Mouse (Mus musculus) intestine, embryonic 15.5 days (tissue): ENCODE data around the gene Lig3. TPM values are rescaled to one million over a fixed set of nuclear protein-coding genes. Genes with fewer than 3 reads are reported as not detected.
"Not testable (repeated sequence)": the region's sequence is repeated elsewhere in the genome, so short reads cannot be mapped to it uniquely, and the experiment has no call there.

Experiments used
- ATAC-seq: fragments of 200-750 bp; cut with Nextera tagmentation; 2 replicates; pipeline ENCODE4 v1.8.0; 2017; ENCODE audit warnings: moderate TSS enrichment, moderate library complexity
- H3K27ac ChIP-seq: fragments of 300-500 bp; sonication (generic); 2 replicates; pipeline ENCODE4 v1.5.1; 2015; ENCODE audit warnings: mild to moderate bottlenecking, inconsistent platforms
- H3K27me3 ChIP-seq: fragments of 300-500 bp; sonication (generic); replicated peaks from 2 replicates; pipeline ENCODE4 v1.6.1; 2015; ENCODE audit warnings: inconsistent platforms
- H3K36me3 ChIP-seq: fragments of 300-500 bp; sonication (generic); 2 replicates; pipeline ENCODE4 v1.6.1; 2015; ENCODE audit warnings: inconsistent platforms
- H3K4me1 ChIP-seq: fragments of 300-500 bp; sonication (generic); replicated peaks from 2 replicates; pipeline ENCODE4 v1.6.1; 2015; ENCODE audit warnings: inconsistent platforms
- H3K4me2 ChIP-seq: fragments of 300-500 bp; sonication (generic); replicated peaks from 2 replicates; pipeline ENCODE4 v1.6.1; 2015; ENCODE audit warnings: mild to moderate bottlenecking, inconsistent platforms
- H3K4me3 ChIP-seq: fragments of 300-500 bp; sonication (generic); replicated peaks from 2 replicates; pipeline ENCODE4 v1.5.1; 2015; ENCODE audit warnings: inconsistent platforms
- H3K9ac ChIP-seq: fragments of 300-500 bp; sonication (generic); 2 replicates; pipeline ENCODE4 v1.6.1; 2015; ENCODE audit warnings: inconsistent platforms
- H3K9me3 ChIP-seq: fragments of 300-500 bp; sonication (generic); 2 replicates; pipeline ENCODE4 v1.6.1; 2016; ENCODE audit warnings: inconsistent platforms
- WGBS: fragments of 180-500 bp; shearing (Covaris S2); methylation state at CpG from one replicate; pipeline ENCODE4 v1.1.7; 2015; 5-methylcytosine and 5-hydroxymethylcytosine counted together
- polyA plus RNA-seq: library from polyadenylated mRNA; unstranded; fragments of >200 nt; fragmentation: Nextera tagmentation; extraction: Ambion mirVana; gene quantifications from 2 replicates; pipeline ENCODE4 v1.2.1, GENCODE M21; 2015

The Lig3 gene
- polyA plus RNA-seq, 1 experiment from 2014 or later: 22.5 TPM

GRCm38 (mm10) chr11:82834359-82834758 is 53.5 kb downstream of the Lig3 start:
- H3K9me3 ChIP-seq, ATAC-seq, H3K27ac ChIP-seq, H3K4me1 ChIP-seq, H3K4me2 ChIP-seq, H3K9ac ChIP-seq, H3K36me3 ChIP-seq, H3K4me3 ChIP-seq, H3K27me3 ChIP-seq: not testable (repeated sequence)
- 74% methylated on average over 7 of the region's 7 CpGs for WGBS

DNA sequence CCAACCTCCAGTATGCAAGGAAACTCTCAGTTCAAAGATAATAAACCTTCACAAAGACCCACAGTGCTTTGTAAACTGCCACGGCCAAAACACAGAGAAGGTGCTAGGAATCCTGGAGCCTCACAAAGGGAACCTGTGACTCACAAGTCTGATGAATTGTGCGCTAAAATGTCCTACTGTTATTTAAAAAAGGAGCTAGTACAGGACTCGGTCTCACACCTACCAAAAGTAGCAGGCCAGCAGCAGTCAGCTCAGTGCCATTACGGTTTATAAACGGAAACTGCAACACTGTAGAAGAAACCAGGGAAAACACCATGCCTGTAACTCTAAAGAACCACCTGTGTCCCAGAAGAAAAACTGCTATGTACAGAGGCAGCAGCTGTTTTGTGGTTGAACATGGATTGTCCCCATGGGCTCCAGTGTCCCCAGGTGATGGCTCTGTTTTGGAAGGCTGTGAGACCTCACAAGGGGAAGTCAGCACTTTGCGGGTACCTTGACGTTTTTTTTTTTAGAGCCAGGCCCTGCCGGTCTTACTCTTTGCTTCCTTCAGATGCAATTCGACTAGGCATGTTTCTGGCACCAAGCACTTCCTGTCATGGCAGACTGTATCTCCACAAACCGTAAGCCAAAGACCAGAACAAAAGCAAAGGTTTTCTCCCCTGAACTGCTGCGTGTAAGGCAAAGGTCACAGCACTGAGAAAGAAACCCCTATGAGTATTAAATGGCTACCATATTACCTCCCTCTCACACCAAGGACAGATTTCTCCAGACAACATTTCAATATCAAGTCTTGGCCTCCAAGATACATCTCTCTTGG is 54.9 kb downstream of the Lig3 start:
- Histone ChIP-seq H3K4me3 (no peak overlapping the region), H3K9me3 (no peaks in the 10 kb centered on the region), H3K4me1 (peaks cover 8% of the 10 kb centered on the region; the same call in 1 of the 2 replicates), H3K36me3 (no peaks in the 10 kb centered on the region), H3K27ac (no peak overlapping the region), H3K9ac (no peak overlapping the region), H3K27me3 (no peaks in the 10 kb centered on the region), H3K4me2 (no peak overlapping the region)
- no peak for ATAC-seq
- WGBS: 68% methylated on average over 11 of the region's 11 CpGs

- no peak for ATAC-seq
- H3K4me2 ChIP-seq: no peak overlapping the region
- H3K27me3 ChIP-seq: no peaks in the 10 kb centered on the region
- H3K9me3 ChIP-seq: no peaks in the 10 kb centered on the region
- no peak overlapping the region for H3K4me3 ChIP-seq
- no peaks in the 10 kb centered on the region for H3K36me3 ChIP-seq
- H3K9ac ChIP-seq: no peak overlapping the region
- 53% methylated on average over 7 of the region's 7 CpGs for WGBS
- 0 out of 2 replicates have a peak, but pooled peaks cover 3% of the 10 kb centered on the region for H3K4me1 ChIP-seq
- no peak overlapping the region for H3K27ac ChIP-seq
Observed at GRCm38 (mm10) chr11:82837192-82837591, 56.3 kb downstream of the Lig3 start.

DNA sequence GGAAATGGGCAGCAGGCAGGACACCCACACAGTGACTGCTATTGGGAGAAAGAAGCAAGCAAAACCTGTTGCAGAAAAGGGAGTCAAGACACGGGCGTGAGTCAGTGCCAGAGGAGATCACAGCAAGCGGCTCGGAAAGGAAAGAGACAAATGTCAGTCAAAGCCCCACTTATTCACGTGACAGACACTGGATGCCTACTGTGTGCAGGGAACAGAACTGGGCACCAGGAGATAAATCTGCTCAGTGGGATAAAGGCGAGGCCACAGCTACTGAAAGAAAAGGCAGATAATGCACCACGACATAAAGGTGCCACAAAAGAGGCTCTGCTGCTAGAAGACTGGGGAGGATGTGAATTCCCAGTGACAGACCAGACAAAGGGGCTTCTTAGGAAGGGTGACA is 56.9 kb downstream of the Lig3 start:
- Histone ChIP-seq H3K4me1 (no peaks in the 10 kb centered on the region), H3K27ac (no peak overlapping the region), H3K9me3 (no peaks in the 10 kb centered on the region), H3K9ac (no peak overlapping the region), H3K4me2 (no peak overlapping the region), H3K4me3 (no peak overlapping the region), H3K27me3 (no peaks in the 10 kb centered on the region), H3K36me3 (no peaks in the 10 kb centered on the region)
- no peak for ATAC-seq
- 58% methylated on average over 7 of the region's 7 CpGs for WGBS

GRCm38 (mm10) chr11:82838511-82838910 is 57.6 kb downstream of the Lig3 start:
- no peak overlapping the region for H3K27ac ChIP-seq
- H3K9me3 ChIP-seq: no peaks in the 10 kb centered on the region
- no peak overlapping the region for H3K4me3 ChIP-seq
- ATAC-seq: no peak
- no peak overlapping the region for H3K4me2 ChIP-seq
- H3K4me1 ChIP-seq: no peaks in the 10 kb centered on the region
- H3K36me3 ChIP-seq: no peaks in the 10 kb centered on the region
- H3K9ac ChIP-seq: no peak overlapping the region
- H3K27me3 ChIP-seq: no peaks in the 10 kb centered on the region
- WGBS: 44% methylated on average over 5 of the region's 5 CpGs

DNA sequence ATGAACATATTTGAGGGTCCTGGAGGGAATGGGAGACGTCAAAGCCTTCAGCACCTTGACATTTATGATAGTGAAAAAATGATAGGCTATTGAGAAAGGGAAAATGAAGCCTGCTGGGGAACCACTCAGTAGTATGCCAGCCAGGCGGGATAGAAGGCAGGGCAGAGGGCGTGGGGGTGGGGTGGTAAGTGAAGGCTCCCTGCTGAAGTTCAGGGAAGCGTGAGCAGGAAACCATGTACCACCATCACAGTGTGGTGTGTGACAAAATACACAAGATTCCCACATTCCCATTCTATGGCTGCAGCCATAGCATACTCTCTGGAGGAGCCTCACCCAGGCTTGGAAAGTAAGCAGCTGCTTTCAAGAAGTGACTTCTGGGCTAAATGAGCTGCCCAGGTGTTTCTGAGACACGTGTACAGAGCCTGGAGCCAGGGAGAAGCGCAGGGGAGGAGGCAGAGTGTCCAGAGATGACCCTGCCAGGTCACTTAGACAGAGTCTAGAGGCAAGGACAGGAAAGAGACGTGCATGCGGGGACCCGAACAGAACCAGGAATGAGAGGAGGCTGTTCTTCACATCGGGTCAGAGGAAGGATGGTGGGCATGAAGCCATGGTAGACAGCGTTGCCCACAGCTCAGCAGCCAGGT is 64.0 kb downstream of the Lig3 start:
- H3K27ac ChIP-seq: no peak overlapping the region
- H3K4me1 ChIP-seq: peaks cover 7% of the 10 kb centered on the region; the same call in 1 of the 2 replicates
- peak overlapping the region; percentile 51; the same call in 1 of the 2 replicates for H3K4me2 ChIP-seq
- no peak; the same call in 1 of the 2 replicates for ATAC-seq
- H3K4me3 ChIP-seq: no peak overlapping the region
- no peaks in the 10 kb centered on the region for H3K36me3 ChIP-seq
- H3K27me3 ChIP-seq: no peaks in the 10 kb centered on the region
- 72% methylated on average over 11 of the region's 11 CpGs for WGBS
- H3K9me3 ChIP-seq: no peaks in the 10 kb centered on the region
- H3K9ac ChIP-seq: no peak overlapping the region

- ATAC-seq: peak; percentile 94
- Histone ChIP-seq H3K36me3 (no peaks in the 10 kb centered on the region), H3K9ac (peak overlapping the region; percentile 30), H3K4me1 (peaks cover 7% of the 10 kb centered on the region; the same call in 1 of the 2 replicates), H3K9me3 (no peaks in the 10 kb centered on the region), H3K27me3 (no peaks in the 10 kb centered on the region), H3K4me3 (0 out of 2 replicates have a peak overlapping the region, but pooled peaks have one; percentile 16), H3K27ac (no peak overlapping the region), H3K4me2 (peak overlapping the region; percentile 51)
- WGBS: 26% methylated on average over 16 of the region's 16 CpGs
Observed at GRCm38 (mm10) chr11:82845415-82846078, 64.6 kb downstream of the Lig3 start.

DNA sequence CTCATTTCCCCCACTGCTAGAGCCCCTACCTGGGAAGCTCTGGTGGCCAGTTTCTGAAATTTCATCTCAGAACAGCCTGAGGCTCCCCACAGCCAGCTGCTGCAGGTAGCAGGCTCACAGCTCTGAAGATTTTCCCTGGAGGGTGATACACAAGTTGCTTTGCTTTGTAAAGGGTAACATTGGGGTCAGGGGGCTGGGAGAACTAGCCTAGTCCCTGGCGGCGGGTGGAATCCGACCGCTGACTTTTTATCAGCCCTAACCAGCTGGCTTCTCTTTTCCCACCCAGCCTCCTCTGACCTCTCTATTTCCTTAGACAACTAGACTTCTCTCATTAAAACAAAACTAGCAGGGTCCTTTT is 65.2 kb downstream of the Lig3 start:
- ATAC-seq: peak; percentile 70
- Histone ChIP-seq H3K4me3 (no peak overlapping the region), H3K4me1 (peaks cover 7% of the 10 kb centered on the region; the same call in 1 of the 2 replicates), H3K9ac (peak overlapping the region; percentile 30), H3K27me3 (no peaks in the 10 kb centered on the region), H3K9me3 (no peaks in the 10 kb centered on the region), H3K4me2 (peak overlapping the region; percentile 51), H3K27ac (no peak overlapping the region), H3K36me3 (no peaks in the 10 kb centered on the region)
- WGBS: 21% methylated on average over 4 of the region's 4 CpGs

DNA sequence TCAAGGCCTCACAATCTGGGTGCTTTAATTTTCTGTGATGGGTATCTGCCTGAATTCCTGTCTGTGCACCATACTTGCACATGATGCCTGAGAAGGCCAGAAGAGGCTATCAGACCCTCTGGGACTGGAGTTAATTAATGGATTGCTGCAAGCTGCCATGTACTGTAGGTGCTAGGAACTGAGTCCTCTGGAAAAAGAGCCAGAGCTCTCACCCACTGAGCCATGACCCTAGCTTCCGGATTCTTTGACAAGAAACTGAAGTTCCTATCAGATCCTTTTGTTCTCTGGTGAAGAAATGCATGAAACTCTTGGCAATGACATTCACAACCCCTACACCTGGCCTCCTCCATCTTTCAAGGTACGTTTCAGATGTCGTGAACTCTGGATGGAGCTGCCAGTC is 66.0 kb downstream of the Lig3 start:
- Histone ChIP-seq H3K4me3 (no peak overlapping the region), H3K4me2 (no peak overlapping the region), H3K36me3 (no peaks in the 10 kb centered on the region), H3K27ac (no peak overlapping the region), H3K9me3 (no peaks in the 10 kb centered on the region), H3K27me3 (no peaks in the 10 kb centered on the region), H3K9ac (no peak overlapping the region), H3K4me1 (peaks cover 7% of the 10 kb centered on the region; the same call in 1 of the 2 replicates)
- WGBS: 86% methylated on average over 3 of the region's 3 CpGs
- no peak for ATAC-seq

GRCm38 (mm10) chr11:82847571-82848000 is 66.7 kb downstream of the Lig3 start:
- ATAC-seq: no peak; the same call in 1 of the 2 replicates
- H3K27me3 ChIP-seq: no peaks in the 10 kb centered on the region
- H3K27ac ChIP-seq: no peak overlapping the region
- WGBS: 55% methylated on average over 6 of the region's 6 CpGs
- no peak overlapping the region for H3K9ac ChIP-seq
- no peak overlapping the region for H3K4me3 ChIP-seq
- no peaks in the 10 kb centered on the region for H3K9me3 ChIP-seq
- no peaks in the 10 kb centered on the region for H3K36me3 ChIP-seq
- H3K4me1 ChIP-seq: peaks cover 7% of the 10 kb centered on the region; the same call in 1 of the 2 replicates
- H3K4me2 ChIP-seq: no peak overlapping the region

- no peak overlapping the region for H3K4me2 ChIP-seq
- no peaks in the 10 kb centered on the region for H3K9me3 ChIP-seq
- WGBS: 74% methylated on average over 5 of the region's 5 CpGs
- H3K4me1 ChIP-seq: peaks cover 8% of the 10 kb centered on the region; the same call in 1 of the 2 replicates
- no peaks in the 10 kb centered on the region for H3K36me3 ChIP-seq
- H3K27ac ChIP-seq: no peak overlapping the region
- H3K9ac ChIP-seq: no peak overlapping the region
- H3K4me3 ChIP-seq: no peak overlapping the region
- no peak for ATAC-seq
- no peaks in the 10 kb centered on the region for H3K27me3 ChIP-seq
Observed at GRCm38 (mm10) chr11:82850259-82850658, 69.4 kb downstream of the Lig3 start.

- WGBS: 83% methylated on average over 11 of the region's 11 CpGs
Observed at GRCm38 (mm10) chr11:82852115-82852514, 71.2 kb downstream of the Lig3 start.

More at GRCm38 (mm10) chr11:82852115-82852514, 71.2 kb downstream of the Lig3 start:
- 0 out of 2 replicates have a peak, but pooled peaks cover 2% of the 10 kb centered on the region for H3K4me1 ChIP-seq
- no peaks in the 10 kb centered on the region for H3K27me3 ChIP-seq
- no peak overlapping the region for H3K4me3 ChIP-seq
- H3K9ac ChIP-seq: no peak overlapping the region
- H3K27ac ChIP-seq: no peak overlapping the region
- ATAC-seq: no peak
- no peaks in the 10 kb centered on the region for H3K36me3 ChIP-seq
- no peaks in the 10 kb centered on the region for H3K9me3 ChIP-seq
- H3K4me2 ChIP-seq: no peak overlapping the region
